Mouse (Mus musculus) c-Kit-negative CD71-positive TER-119-positive erythroid progenitor cells, embryonic 14.5 days (primary cell): ENCODE data around the gene Ercc6l2.
"Not testable (repeated sequence)": the region's sequence is repeated elsewhere in the genome, so short reads cannot be mapped to it uniquely, and the experiment has no call there.

Experiments
- DNase-seq: peaks from one replicate; pipeline ENCODE4 v3.0.0-alpha.2; 2013; ENCODE audit warnings: low read depth, low spot score

Gene Ercc6l2

DNA sequence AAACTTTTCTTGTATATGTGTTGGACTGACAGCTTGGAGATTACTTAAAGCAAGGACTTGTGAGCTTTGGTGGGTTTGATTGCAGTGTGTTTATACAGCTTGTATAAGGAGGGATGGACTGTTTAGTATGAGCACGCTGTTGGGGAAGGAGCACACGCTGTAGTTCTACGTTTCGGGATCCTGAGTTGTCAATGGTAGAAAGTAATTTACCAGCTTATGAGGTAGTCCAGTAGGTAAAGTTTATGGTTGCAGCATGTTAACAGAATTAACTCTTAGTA, 64.8 kb downstream of the Ercc6l2 start:
- no peak for DNase-seq

DNA sequence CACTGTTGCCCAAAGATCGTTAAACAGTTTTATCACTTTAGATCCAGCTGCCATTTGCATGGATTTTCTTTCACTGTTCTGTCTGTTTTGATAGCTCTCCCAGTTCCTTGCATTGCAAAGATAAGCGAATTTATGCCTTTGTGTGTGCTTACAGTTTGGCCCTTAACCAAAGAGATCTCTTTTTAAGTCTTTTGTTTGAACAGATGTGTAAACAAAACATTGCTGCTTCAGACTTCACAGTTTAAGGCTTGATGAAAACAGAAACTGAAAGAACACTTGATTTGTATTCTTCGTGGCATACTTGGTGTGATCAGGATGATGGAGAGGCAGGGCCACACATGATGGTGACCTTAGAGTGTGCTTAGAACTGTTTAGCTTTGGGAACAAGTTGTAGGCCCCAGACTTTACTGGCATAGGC, 70.5 kb downstream of the Ercc6l2 start:
- no peak for DNase-seq

DNA sequence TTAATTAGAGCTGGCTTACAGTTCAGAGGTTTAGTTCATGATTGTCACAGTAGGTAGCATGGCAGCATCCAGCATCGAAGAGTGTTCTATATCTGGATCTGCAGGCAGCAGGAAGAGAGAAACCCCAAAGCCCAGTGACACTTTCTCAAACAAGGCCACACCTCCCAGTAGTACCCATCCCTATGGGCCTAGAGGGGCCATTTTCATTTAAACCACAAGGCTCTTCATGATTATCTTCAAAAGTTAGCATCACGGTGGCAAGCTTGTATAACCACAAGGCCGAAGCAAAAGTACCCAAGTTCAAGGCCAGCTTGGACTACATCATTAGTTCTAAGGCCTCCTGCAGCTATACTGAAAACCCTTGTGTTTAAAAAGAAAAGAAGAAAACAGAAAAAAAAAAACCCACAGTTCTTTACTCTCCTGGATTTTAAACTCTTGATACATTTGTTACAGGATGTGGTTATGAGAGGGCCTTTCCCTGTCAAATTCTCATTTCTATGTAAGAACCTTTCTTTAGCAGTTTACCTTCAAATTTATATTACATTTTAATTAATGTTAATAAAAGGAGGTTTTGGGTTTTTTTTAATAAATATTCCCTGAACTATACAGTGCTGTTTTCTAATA, 71.5 kb downstream of the Ercc6l2 start:
- DNase-seq: no peak

DNA sequence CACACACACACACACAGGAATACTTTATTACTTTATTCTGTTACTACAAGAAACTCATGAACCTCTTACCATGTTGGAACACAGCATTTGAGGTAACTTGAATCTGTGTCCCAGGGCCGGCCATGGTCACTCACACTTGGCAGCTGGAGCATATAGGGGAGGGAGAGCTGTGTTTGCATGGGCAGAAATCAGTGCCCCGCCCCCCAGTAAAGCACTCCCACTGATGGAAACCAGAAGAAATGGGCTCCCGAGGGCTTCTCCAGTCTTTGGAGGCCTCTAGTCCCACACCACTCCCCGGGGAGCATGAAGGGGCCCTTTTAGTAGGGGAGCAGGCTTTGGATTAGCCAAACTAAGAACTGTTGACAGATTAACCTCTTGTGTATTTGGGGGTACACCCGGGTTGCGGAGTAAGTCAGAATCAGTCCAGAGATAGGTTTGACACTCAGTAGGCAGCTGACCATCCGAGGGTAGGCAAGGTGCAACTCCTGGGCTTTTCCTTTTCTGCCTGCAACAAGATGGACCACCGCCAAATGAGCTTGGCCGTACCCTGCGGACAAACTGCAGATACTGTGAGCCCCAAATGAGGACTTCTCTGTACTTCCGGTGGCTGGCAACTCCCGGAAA, 85.8 kb downstream of the Ercc6l2 start:
- DNase-seq: no peak

DNA sequence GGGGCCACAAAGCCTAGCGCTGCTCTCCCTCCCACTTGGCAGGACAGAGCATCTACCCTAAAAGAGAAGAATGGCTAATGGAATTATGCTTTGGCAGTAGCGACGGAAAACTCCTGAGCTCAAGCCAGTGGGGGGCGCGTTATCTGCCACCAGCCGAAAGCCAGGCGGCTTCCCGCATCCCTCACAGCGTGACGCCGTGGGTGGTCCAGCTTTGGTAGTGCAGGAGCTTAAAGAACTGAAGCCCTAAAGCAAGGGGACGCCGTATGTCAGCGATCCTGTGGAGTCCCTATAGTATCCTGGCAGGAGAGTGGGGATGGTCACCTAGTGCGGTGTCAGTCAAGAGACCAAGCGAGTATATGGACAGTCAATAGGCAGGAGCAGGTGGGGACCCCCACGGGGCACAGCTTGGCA, 86.3 kb downstream of the Ercc6l2 start:
- DNase-seq: no peak

DNA sequence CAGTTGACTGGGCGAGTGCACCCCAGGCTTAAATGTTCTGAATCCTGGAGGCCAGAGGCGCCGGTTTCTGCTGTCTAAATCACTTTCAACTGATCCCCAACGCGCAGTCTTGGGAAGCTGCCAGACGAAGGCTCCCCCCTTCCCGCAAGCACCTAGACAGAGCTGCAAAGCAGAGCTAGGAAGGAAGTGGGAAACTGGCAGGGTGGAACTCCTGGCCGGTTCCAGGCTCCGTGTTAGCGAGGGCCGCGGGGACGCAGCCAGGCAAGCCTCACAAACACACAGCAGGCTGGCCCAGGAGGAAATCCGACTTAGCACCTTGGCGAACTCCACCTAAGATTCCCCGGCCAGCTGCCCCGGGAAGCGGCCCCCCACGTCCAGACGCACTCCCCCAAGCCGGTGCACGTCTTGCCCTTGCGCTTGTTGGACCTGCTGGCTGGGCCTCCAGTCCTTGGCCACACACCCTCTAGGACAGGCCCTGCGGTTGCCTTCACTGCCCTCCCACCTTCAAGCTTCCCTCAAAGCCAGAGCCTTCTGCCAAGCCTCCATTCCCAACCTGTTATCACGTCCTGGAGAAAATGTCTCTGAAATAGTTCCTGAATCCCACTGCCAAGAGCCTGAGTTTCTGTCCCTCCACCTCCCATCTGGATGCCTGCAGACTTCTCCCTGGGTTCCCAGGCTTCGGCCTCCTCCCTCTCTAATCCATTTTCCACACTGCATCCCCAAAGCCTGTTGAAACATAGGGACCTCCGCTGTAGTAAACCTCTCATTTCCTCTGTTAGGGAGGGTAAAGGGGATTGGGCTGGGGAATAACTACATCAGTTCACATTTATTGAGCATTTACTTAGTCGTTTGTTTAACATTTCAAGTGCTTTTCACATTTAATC, 86.9 kb downstream of the Ercc6l2 start:
- no peak for DNase-seq

DNA sequence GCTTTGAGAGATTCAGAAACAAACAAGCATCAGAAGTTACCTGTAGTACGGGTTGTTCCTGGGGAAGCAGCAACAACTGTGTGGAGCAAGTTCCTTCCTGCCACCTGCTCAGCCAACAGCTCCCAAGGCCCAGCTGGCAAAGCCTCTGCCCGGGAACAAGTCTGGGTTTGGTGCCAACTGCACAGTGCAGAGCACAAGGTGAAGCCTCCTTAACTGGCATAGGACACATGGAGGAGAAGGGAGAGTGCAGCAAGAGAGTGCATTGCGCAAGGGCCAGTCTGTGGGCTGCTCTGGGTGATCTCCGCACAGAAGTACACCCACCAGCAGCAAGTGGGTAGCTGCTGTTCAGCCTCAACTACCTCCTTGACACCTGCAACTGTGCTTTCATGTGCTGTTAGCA, 91.5 kb downstream of the Ercc6l2 start:
- DNase-seq: no peak

DNA sequence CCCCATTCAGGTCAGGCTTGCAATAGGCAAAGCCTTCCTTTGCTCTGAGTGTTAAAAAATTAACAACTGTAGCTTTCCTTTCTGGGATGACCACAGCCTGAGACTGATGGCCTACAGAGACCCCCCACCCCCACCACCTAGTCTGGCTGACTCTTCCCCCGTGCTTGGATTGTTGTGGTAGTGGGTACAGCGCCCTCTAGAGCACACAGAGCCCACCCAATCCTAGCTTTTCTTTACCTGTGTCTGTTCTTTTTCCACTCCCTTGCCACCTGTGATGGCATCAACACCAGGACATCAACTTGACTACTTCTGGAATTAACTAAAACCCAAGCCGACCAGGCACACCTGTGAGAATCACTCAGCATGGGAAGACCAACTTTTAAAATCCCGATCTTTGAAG, 92.4 kb downstream of the Ercc6l2 start:
- DNase-seq: no peak

DNA sequence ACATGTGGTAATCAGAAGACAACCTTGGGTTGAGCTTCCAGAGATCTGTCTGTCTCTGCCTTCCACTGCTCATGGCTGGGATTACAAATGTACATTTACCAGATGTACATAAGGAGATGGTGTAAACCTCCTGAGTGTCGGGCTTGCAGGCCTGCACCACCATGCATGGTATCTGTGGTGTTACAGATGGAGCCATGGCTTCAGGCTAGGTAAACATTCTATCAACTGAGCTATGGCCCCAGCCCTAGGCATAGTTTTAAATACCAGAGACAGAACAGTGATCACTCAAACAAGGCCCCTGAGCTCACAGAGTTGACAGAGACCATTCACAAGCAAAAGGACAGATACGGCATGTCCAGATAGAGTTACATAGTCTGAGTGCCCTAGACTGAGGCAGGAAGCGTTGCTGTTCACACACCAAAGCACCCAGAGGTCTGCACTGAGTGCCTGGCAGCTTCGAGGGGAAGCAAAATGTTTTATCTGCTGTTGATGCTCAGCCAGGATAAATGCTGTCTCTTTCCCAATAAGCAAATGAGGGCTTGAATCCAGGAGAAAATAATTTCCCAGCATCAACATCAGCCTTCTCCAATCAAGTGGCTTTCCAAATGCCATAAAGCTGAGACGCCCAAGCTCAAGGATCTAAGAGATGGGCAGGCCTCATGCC, 95.2 kb downstream of the Ercc6l2 start:
- DNase-seq: no peak

DNA sequence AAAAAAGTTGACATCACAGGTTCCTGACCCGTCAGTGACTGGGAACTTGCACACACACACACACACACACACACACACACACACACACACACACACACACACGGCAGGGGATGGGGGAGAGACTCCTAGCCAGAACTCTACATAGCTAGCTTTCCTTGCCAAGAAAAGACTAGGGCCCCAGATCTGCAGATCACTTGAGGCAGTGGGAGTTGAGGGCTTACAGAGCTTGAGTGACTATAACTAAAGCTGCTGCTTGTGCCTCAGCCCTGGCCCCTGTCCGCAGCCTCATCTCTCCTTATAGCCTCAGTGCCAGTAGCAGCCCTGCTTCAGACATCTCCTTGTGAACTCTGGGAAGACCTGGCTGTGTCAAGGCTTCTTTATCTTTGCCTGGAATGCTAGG, 96.6 kb downstream of the Ercc6l2 start:
- no peak for DNase-seq

DNA sequence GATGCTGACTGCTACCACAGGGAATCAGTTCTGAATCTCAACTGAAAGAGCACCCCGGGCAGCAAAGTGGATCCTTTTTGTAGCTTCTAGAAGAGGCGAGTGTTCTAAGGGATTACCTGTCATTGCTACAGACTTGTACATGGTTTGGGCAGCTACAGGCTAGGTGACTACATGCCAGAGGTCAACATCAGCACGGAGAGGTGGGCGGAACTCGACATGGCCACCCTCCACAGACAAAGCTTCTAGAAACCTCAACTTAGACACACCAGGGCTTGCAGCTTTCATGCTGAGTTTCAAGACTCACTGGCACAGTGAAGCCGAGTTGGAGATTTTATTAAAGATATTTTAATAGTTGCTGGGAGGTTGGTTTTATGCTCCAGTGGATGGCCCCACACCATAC, 98.1 kb downstream of the Ercc6l2 start:
- DNase-seq: no peak

DNA sequence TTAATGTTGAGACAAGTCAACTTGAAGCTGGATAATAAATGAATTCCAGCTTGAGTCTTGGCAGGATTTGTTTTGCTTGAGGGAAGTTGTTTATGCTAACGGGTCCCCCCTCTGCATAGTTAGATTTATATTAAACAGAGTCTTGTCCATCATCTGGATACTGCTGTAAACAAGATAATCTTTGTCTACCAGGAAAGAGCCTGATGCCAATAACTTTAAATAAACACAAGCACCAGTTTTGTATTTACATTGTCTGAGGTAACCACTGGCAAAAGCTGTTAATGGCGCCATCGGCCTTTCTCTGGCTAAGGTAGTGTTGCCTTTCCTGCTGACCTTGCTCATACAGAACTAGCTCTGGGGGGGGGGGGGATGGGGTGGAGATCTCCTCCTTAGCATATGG, 100.1 kb downstream of the Ercc6l2 start:
- DNase-seq: no peak

DNA sequence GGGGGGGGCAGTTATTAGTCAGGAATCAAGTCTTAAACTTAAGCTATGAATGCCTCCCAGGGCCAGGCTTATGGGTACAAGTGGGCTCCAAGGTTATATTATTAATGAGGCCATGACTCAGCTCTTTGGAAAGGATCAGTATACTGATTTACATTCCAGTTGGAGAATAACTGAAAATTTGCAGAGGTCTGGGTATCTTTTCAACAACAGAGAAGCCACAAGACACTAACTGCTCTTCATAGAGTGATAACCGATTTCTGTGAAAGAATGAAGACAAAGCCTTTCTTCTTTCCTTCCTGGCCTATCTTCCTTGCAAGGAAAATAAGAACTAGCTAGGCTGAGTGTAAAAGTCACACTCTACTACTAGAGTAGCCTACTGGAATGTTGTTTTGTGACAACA, 100.6 kb downstream of the Ercc6l2 start:
- DNase-seq: no peak

DNA sequence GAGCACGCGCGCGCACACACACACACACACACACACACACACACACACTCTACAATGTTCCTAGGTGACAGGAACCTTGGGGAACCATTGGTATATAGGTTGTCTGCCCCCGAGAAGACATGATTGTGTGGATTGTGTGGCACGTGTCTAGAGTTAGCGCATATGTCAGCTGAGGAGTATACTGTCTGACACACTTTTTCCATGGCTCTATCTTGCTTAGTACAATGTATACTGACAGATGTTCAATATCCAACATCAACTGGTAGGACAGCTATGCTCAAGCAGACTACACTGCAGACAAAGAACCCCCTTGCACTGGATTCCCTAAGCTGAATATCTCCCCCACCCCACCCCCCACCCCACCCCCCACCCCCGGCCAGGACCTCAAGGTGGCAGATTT, 101.5 kb downstream of the Ercc6l2 start:
- DNase-seq: no peak

DNA sequence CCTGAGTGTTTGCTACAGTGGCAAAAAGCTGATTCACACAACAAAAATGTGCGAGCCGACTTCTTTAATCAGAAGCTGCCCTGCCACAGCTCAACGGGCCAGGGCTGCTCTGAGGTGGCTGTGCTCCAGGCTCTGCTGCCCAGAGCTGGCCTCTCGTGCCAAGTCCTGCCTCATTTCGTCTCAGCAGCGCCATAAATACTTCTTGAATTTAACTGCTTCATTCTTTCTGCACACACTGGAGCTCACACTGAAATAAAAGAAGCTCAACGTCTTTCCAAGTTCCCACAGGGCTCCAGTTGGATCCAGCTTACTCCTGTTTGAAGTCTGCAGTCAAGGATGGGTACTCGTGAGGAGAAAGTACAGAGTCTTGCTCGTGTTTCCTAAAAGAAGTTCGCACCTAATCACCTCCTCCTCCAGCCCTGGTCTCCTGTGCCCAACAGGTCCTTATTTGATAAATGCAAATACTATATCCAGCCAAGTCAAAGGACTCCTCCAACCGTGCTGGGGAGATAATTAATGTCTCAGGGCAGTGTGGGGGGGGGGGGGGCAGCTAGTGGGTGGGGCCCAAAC, 102.2 kb downstream of the Ercc6l2 start:
- no peak for DNase-seq

DNA sequence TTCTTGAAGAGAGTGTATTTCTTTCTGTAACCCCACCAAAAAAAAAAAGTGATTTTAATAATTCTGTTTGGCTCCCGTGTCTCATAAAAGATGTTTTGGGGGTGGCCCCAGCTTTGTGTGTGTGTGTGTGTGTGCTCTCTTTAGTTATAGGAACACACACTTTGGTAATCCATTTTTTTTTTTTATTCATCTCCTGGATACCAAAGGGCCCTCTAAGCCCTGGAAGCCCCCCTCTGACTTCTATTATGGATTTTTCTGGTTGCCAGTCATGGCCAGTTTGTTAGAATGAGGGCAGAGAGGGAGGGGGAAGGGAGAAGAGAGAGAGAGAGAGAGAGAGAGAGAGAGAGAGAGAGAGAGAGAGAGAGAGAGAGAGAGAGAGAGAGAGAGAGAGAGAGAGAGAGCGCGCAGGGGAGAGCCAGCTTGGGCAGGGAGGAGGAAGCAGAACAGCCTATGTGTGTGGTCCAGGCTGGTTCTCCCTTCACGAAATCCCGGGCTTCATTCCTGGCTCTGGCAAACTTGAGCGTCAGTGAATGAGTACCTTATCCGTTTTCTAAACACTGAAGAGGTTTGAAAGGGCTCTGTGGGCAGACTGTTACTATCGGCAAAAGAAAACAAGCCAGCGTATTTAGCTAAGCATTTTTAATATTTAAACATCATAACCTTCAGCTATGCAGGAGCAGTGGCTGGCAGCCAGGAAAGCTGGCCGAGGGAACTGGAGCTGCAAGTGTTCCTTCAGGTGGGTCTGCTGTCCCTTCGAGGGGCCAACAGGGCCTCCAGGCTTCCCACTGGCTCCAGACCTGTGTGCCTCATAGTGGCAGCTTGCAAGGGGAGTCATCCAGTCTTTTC, 103.0 kb downstream of the Ercc6l2 start:
- no peak for DNase-seq

DNA sequence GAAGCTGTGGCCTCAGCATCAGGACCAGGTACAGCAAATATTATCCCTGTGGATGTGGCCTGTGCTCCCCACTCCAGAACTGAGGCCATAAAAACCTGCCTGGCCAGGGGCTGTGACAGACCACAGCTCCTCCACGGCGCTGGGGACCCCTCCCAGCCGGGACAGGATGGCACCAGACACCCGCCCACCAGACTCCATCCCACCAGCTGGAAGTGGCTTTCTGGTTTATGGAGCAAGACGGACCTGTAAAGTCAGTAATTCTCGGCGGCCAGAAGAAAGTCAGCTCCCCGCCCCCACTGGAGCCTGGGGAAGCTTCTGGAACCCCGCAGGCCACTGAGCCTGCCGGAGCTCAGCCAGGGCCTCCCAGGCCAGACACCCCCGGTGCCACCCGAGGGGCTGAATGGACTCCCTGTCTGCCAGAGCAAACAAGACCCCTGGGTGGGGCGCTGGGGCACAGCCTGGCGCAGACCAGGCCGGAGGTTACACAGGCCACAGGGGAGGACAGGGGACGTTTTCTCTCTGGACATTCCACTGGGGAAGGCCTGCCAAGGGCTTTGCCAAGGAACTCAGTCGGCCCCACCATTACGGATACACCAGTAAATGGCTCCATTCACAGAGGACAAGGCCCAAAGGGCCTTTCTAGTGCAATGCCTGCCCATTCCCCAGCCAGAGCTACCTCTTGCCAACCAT, 103.8 kb downstream of the Ercc6l2 start:
- DNase-seq: no peak

DNA sequence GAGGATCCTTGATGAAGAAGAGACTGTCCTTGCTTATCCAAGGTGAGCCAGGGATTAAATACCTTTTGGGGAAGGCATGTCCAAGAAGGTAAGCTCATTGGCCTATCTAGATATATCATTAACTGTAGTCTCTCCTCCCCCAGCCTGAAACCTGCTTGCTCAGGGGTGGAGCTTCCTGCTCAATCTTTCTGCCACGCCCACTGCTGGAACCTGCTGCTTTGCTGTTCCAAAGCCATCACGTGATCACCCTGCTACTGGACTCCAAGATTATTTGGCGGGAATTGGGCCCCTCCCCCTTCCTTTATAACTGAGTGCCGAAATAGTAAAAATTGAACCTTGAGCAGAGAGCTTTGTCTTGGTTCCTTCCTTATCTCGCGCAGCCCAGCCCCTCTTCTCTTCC, 109.0 kb downstream of the Ercc6l2 start:
- DNase-seq: not testable (repeated sequence)

DNA sequence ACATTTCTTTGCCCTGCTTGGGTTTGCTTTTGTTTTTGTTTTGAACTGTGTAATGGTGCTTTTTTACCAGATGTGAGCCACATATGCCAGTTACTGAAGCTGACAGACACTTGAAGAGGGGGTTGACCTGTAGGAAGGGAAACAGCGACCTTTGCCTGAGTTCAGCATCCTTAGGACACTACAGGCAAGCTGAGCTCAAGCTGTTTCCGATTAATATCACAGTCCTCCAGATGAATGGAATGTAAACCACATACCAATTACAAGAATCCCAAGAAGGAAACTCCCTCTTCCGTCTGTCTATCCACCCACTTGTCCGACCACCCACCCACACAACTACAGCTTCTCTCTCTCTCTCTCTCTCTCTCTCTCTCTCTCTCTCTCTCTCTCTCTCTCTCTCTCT, 112.3 kb downstream of the Ercc6l2 start:
- DNase-seq: no peak

DNA sequence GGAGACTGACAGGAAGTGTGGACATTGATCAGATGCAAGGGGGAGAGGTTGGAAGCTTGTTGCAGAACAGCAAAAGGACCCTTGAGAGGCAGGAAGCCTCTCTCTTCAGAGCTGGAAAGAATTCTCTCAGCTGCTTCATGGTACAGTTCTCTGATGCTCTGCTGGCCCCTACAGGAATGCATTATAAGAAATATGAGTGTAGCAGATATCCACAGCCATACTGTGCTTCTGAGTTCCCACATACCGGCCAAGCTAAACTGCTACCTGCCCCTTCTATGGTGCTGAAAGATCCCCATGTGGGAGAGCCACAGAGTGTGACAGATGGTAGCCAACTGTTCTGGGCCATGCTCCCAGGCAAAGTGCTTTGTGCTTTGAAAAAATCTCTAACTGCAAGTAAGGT, 114.3 kb downstream of the Ercc6l2 start:
- no peak for DNase-seq
